Mouse (Mus musculus): Measurements from ENCODE around the gene Commd1.
A peak's percentile ranks its signal among the peaks of the same experiment; 100 is the strongest.

Gene Commd1

GRCm38 (mm10) chr11:22857705-22858440 is 124.3 kb downstream of the Commd1 start:
- peak; percentile 61 for DNase-seq

- no peak for DNase-seq
These were observed 125.0 kb downstream of the Commd1 start for GRCm38 (mm10) chr11:22857106-22857704.

GRCm38 (mm10) chr11:22856371-22856965 is 125.7 kb downstream of the Commd1 start:
- no peak for DNase-seq

GRCm38 (mm10) chr11:22854571-22854970 is 127.6 kb downstream of the Commd1 start:
- DNase-seq, result peak; percentile 23

- peak; percentile 59 for DNase-seq
These were observed 128.6 kb downstream of the Commd1 start for GRCm38 (mm10) chr11:22853477-22854157.

GRCm38 (mm10) chr11:22852510-22852909 is 129.7 kb downstream of the Commd1 start:
- DNase-seq, result peak; percentile 14

GRCm38 (mm10) chr11:22851416-22851815 is 130.8 kb downstream of the Commd1 start:
- peak; percentile 68 for DNase-seq

GRCm38 (mm10) chr11:22850077-22850476 is 132.1 kb downstream of the Commd1 start:
- no peak for DNase-seq

- peak; percentile 44 for DNase-seq
These were observed 133.5 kb downstream of the Commd1 start for GRCm38 (mm10) chr11:22848649-22849195.

- no peak for DNase-seq
These were observed 134.2 kb downstream of the Commd1 start for GRCm38 (mm10) chr11:22847732-22848648.

GRCm38 (mm10) chr11:22846960-22847731 is 135.0 kb downstream of the Commd1 start:
- no peak for DNase-seq

Data from thymus, postnatal 14 days (tissue).